Mouse (Mus musculus): ENCODE results near the gene Hoxd9. TPM values are rescaled to one million over a fixed set of nuclear protein-coding genes. Genes with fewer than 3 reads are reported as not detected.

Hoxd9 gene
- polyA plus RNA-seq, 1 experiment from 2014 or later: 0.10 TPM

DNA sequence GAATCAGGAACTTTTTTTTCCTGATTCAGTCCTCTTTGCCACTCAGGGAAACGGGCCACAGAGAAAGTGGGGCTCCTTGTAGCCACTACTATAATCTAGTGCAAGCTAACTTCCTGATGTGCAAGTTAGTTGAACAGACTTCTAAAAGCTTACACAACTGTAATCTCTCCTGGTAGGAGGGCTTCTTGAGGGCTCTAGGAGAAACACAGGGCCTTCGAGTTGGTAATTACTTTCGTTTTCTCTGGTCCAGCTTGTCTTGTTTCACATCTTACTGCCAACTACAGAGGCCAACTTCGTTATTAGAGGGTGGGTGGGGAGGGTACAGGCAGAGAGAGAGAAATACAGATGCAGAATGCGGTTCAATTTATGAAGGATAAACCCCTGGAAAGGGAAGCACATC is 25.7 kb upstream of the Hoxd9 start:
- H3K4me1 ChIP-seq (ENCODE audit: control insufficient read depth, insufficient read depth, low read length): peaks cover 7% of the 10 kb centered on the region
- no peaks in the 10 kb centered on the region for H3K36me3 ChIP-seq (replicated peaks; ENCODE audit: control insufficient read depth, insufficient read depth, low read depth, low read length)
- H3K9ac ChIP-seq (replicated peaks; ENCODE audit: low read length): no peak overlapping the region
- H3K4me3 ChIP-seq (ENCODE audit: low read depth, low read length): no peak overlapping the region
- no peak overlapping the region for H3K4me2 ChIP-seq (ENCODE audit: low read depth, low read length)
- DNase-seq (ENCODE audit: low spot score) (no peak), ATAC-seq (replicated peaks; ENCODE audit: insufficient number of reproducible peaks, low FRiP score, low TSS enrichment, low read depth) (no peak)
- H3K27me3 ChIP-seq (ENCODE audit: control insufficient read depth, insufficient read depth, low read length): peaks cover 83% of the 10 kb centered on the region
- WGBS: 3% methylated on average over 5 of the region's 5 CpGs
- no peak overlapping the region for H3K27ac ChIP-seq (replicated peaks; ENCODE audit: low read depth, low read length)
- H3K9me3 ChIP-seq (replicated peaks; ENCODE audit: control insufficient read depth, low read length): no peaks in the 10 kb centered on the region

DNA sequence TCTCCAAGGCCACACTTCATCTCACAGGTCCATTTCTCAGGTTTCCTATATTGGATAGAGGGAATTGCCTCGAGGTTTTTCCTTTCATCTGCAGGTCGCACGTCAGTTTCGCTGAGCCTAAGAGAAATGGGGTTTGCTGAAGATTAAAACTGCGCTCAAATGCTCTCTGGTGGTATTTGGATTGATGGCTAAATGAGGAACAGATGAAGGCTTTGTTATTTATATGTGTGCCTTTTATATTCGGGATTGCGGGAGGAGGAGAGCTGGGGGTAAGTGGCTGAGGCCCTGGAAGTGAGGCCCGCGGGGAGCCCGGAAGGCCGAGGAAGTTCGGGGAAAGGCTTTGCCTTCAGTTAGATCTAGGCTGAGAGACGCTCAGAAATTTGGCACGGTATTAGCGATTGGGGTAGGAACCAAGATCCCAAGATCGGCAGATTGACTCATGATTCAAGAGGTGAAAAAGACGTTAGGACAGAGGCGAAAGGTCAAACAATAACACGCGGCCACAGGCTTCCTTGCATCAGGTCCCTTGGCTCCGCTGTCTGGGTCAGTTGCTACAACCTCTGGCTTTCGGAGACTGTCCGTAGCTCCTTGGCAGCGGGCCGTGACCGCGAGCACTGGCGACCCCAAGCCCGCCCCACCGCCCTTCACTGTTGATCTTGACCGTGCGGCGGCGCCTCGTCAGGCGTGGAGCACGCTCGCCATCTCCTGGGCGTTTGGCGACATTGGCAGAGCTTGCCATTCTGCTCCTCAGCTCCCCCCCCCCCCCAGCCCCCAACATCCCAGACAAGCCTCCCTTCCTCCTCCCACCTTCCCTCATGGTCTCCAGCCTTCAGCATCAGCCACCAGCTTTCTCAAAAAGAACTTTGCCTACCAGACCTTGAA is 24.8 kb upstream of the Hoxd9 start:
- peak overlapping the region; percentile 42 for H3K4me2 ChIP-seq (ENCODE audit: low read depth, low read length)
- 1% methylated on average over 40 of the region's 40 CpGs for WGBS
- H3K4me1 ChIP-seq (ENCODE audit: control insufficient read depth, insufficient read depth, low read length): peaks cover 7% of the 10 kb centered on the region
- H3K36me3 ChIP-seq (replicated peaks; ENCODE audit: control insufficient read depth, insufficient read depth, low read depth, low read length): no peaks in the 10 kb centered on the region
- peaks cover 84% of the 10 kb centered on the region for H3K27me3 ChIP-seq (ENCODE audit: control insufficient read depth, insufficient read depth, low read length)
- peak; percentile 80 for DNase-seq (ENCODE audit: low spot score)
- no peaks in the 10 kb centered on the region for H3K9me3 ChIP-seq (replicated peaks; ENCODE audit: control insufficient read depth, low read length)
- no peak overlapping the region; the same call in 1 of the 2 replicates for H3K9ac ChIP-seq (replicated peaks; ENCODE audit: low read length)
- no peak for ATAC-seq (replicated peaks; ENCODE audit: insufficient number of reproducible peaks, low FRiP score, low TSS enrichment, low read depth)
- 0 out of 2 replicates have a peak overlapping the region, but pooled peaks have one; percentile 12 for H3K4me3 ChIP-seq (ENCODE audit: low read depth, low read length)
- H3K27ac ChIP-seq (replicated peaks; ENCODE audit: low read depth, low read length): no peak overlapping the region

DNA sequence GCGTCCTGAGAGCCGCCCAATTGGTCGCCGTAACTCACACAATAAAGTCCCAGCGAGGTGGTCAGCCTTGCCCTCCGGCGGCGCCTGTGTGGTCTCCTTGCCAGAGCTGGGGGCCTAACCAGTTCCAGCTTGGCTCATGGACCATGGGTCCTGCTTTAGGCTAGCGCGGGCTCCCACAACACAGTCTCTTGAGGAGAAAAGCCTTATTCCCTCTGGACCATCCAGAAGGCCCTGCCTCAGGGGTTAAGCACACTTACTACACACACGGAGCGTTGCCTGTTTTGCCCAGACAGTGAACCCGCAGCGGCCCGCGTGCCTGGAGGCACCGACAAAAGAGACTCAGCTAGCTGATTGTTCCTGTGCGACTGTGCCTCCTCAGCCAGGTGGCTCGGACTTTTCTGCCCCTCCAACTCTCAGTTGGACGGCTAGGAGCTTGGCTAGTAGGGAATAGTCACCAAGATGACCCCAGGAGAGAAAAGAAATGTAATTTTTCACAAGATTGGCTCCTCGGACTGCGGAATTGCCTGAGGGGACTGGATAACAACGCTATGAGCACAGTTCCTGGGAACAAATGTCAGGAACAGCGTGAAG is 23.6 kb upstream of the Hoxd9 start:
- no peak overlapping the region for H3K9ac ChIP-seq (replicated peaks; ENCODE audit: low read length)
- H3K4me1 ChIP-seq (ENCODE audit: control insufficient read depth, insufficient read depth, low read length): no peaks in the 10 kb centered on the region; the same call in 1 of the 2 replicates
- no peak overlapping the region for H3K27ac ChIP-seq (replicated peaks; ENCODE audit: low read depth, low read length)
- ATAC-seq (replicated peaks; ENCODE audit: insufficient number of reproducible peaks, low FRiP score, low TSS enrichment, low read depth) (no peak), DNase-seq (ENCODE audit: low spot score) (no peak)
- WGBS: 1% methylated on average over 24 of the region's 24 CpGs
- H3K9me3 ChIP-seq (replicated peaks; ENCODE audit: control insufficient read depth, low read length): no peaks in the 10 kb centered on the region
- no peak overlapping the region for H3K4me3 ChIP-seq (ENCODE audit: low read depth, low read length)
- no peaks in the 10 kb centered on the region for H3K36me3 ChIP-seq (replicated peaks; ENCODE audit: control insufficient read depth, insufficient read depth, low read depth, low read length)
- peaks cover 83% of the 10 kb centered on the region for H3K27me3 ChIP-seq (ENCODE audit: control insufficient read depth, insufficient read depth, low read length)
- H3K4me2 ChIP-seq (ENCODE audit: low read depth, low read length): no peak overlapping the region

DNA sequence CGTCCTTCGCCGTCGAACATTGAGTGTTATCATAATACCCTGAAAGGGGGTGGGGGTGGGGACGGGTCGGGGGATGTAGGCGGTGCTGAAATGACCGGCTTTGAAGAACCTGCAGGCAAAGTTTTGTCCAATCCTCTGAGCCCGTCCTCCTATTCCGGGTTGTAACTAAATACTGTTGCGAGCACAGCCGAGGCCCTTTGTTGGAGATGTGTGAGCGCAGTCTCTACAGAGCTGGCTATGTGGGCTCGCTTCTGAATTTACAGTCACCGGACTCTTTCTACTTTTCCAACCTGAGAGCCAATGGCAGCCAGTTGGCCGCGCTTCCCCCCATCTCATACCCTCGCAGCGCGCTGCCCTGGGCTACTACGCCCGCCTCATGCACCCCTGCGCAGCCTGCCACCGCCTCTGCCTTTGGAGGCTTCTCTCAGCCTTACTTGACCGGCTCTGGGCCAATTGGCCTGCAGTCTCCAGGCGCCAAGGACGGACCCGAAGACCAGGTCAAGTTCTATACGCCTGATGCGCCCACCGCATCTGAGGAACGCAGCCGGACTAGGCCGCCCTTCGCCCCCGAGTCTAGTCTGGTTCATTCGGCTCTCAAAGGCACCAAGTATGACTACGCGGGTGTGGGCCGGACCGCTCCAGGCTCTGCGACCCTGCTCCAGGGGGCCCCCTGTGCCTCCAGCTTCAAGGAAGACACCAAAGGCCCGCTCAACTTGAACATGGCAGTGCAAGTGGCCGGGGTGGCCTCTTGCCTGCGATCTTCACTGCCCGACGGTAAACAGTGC is 22.5 kb upstream of the Hoxd9 start, which contains the start of gene Hoxd12:
Hoxd12 (plus strand) TSS at position 133 of the 785 bp plus-strand sequence.
- Histone ChIP-seq H3K27me3 (ENCODE audit: control insufficient read depth, insufficient read depth, low read length) (peaks cover 85% of the 10 kb centered on the region), H3K27ac (replicated peaks; ENCODE audit: low read depth, low read length) (no peak within 1 kb of the TSS), H3K36me3 (replicated peaks; ENCODE audit: control insufficient read depth, insufficient read depth, low read depth, low read length) (no peaks in the 10 kb centered on the region), H3K4me2 (ENCODE audit: low read depth, low read length) (no peak within 1 kb of the TSS), H3K9me3 (replicated peaks; ENCODE audit: control insufficient read depth, low read length) (no peaks in the 10 kb centered on the region), H3K4me3 (ENCODE audit: low read depth, low read length) (no peak within 1 kb of the TSS), H3K4me1 (ENCODE audit: control insufficient read depth, insufficient read depth, low read length) (no peaks in the 10 kb centered on the region; the same call in 1 of the 2 replicates), H3K9ac (replicated peaks; ENCODE audit: low read length) (no peak within 1 kb of the TSS)
- WGBS: 2% methylated on average over 47 of the region's 47 CpGs
- no peak for ATAC-seq (replicated peaks; ENCODE audit: insufficient number of reproducible peaks, low FRiP score, low TSS enrichment, low read depth)
- DNase-seq (ENCODE audit: low spot score): no peak

DNA sequence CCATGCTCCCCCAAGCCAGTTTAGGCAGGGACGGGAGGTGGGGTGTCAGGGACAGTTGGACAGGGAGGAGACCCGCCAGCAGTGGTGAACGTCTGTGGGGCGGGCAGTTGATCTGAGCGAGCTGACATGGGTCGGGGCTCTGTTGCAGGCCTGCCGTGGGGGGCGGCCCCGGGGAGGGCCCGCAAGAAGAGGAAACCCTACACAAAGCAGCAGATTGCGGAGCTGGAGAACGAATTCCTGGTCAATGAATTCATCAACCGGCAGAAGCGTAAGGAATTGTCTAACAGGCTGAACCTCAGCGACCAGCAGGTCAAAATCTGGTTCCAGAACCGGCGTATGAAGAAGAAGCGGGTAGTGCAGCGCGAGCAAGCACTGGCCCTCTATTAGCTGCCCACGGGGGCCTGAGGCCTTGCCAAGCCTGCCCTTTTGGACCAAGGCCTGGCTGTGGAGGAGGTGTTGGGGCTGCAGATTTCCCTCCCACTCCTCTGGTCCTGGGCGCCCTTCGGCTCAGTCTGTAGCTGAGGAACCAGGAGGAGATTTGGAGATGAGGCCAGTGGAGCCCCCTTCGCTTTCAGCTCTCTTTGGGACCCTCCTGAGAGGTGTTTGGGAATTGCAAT is 21.8 kb upstream of the Hoxd9 start:
- Histone ChIP-seq H3K4me1 (ENCODE audit: control insufficient read depth, insufficient read depth, low read length) (no peaks in the 10 kb centered on the region; the same call in 1 of the 2 replicates), H3K36me3 (replicated peaks; ENCODE audit: control insufficient read depth, insufficient read depth, low read depth, low read length) (no peaks in the 10 kb centered on the region), H3K27ac (replicated peaks; ENCODE audit: low read depth, low read length) (no peak overlapping the region), H3K27me3 (ENCODE audit: control insufficient read depth, insufficient read depth, low read length) (peaks cover 88% of the 10 kb centered on the region), H3K9ac (replicated peaks; ENCODE audit: low read length) (no peak overlapping the region), H3K4me3 (ENCODE audit: low read depth, low read length) (no peak overlapping the region), H3K9me3 (replicated peaks; ENCODE audit: control insufficient read depth, low read length) (no peaks in the 10 kb centered on the region), H3K4me2 (ENCODE audit: low read depth, low read length) (no peak overlapping the region)
- 5% methylated on average over 24 of the region's 24 CpGs for WGBS
- ATAC-seq (replicated peaks; ENCODE audit: insufficient number of reproducible peaks, low FRiP score, low TSS enrichment, low read depth): no peak
- no peak for DNase-seq (ENCODE audit: low spot score)

DNA sequence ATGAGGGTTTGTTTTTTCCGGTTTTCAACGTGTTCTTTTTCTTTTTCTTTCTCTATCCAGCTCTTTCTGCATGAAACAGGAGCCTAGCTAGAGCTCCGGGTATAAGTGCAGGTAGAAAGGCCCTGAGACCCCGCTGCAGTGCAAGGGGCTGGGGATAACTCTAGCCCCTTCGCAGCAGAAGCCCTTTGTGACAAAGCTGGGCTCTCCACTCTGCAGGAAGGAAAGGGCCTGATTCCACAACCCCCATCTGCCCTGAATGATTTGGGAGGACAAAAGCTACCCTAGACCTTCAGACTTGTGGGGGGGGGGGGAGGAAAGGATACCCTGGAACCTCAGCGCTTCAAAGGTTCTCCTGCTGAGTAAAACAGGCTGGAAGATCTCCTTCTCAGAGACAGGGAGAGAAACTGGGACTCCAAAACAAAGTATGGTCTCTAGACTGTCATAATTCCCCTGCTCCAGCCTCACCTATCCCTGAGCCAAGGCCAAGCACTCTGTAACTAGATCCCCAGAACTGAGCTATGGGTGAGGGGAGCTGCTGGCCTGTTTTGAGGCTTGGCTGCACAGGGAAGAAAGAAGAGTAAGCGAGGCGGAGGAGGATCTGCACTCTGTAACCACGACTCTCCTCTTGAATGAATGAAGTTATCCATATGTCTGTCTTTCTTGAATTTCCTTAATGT is 21.0 kb upstream of the Hoxd9 start:
- no peak for DNase-seq (ENCODE audit: low spot score)
- no peak overlapping the region for H3K4me3 ChIP-seq (ENCODE audit: low read depth, low read length)
- no peak overlapping the region for H3K27ac ChIP-seq (replicated peaks; ENCODE audit: low read depth, low read length)

DNA sequence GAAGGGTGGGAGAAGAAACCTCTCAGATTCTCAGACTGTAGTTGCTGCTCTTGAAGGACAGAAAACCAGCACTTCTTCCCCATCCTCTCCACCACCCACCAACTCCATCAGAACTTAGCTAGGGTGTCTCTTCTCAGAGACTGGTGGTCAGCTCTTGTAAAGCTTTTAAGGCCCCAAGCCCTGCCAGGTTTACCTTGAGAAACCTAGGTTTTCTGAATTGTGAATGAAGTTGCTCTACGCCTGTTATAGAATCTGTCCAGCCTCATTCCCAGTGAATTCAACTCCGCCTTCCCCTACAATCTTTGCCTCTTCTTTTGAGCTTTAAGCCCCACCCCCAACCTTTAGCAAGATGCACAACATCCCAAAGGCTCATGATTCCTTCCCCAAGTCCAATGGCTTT is 20.4 kb upstream of the Hoxd9 start:
- no peak for DNase-seq (ENCODE audit: low spot score)
- Histone ChIP-seq H3K36me3 (replicated peaks; ENCODE audit: control insufficient read depth, insufficient read depth, low read depth, low read length) (no peaks in the 10 kb centered on the region), H3K4me3 (ENCODE audit: low read depth, low read length) (no peak overlapping the region), H3K9me3 (replicated peaks; ENCODE audit: control insufficient read depth, low read length) (no peaks in the 10 kb centered on the region), H3K9ac (replicated peaks; ENCODE audit: low read length) (no peak overlapping the region), H3K4me2 (ENCODE audit: low read depth, low read length) (no peak overlapping the region), H3K4me1 (ENCODE audit: control insufficient read depth, insufficient read depth, low read length) (peaks cover 3% of the 10 kb centered on the region; the same call in 1 of the 2 replicates), H3K27ac (replicated peaks; ENCODE audit: low read depth, low read length) (no peak overlapping the region), H3K27me3 (ENCODE audit: control insufficient read depth, insufficient read depth, low read length) (peaks cover 96% of the 10 kb centered on the region)
- WGBS: 9% methylated on average over 2 of the region's 2 CpGs
- no peak for ATAC-seq (replicated peaks; ENCODE audit: insufficient number of reproducible peaks, low FRiP score, low TSS enrichment, low read depth)

More for the DNA sequence above, 21.0 kb upstream of the Hoxd9 start:
- H3K9me3 ChIP-seq (replicated peaks; ENCODE audit: control insufficient read depth, low read length): no peaks in the 10 kb centered on the region
- no peaks in the 10 kb centered on the region for H3K36me3 ChIP-seq (replicated peaks; ENCODE audit: control insufficient read depth, insufficient read depth, low read depth, low read length)
- 2% methylated on average over 9 of the region's 9 CpGs for WGBS
- no peaks in the 10 kb centered on the region; the same call in 1 of the 2 replicates for H3K4me1 ChIP-seq (ENCODE audit: control insufficient read depth, insufficient read depth, low read length)
- no peak overlapping the region for H3K4me2 ChIP-seq (ENCODE audit: low read depth, low read length)
- H3K9ac ChIP-seq (replicated peaks; ENCODE audit: low read length): no peak overlapping the region
- no peak for ATAC-seq (replicated peaks; ENCODE audit: insufficient number of reproducible peaks, low FRiP score, low TSS enrichment, low read depth)
- H3K27me3 ChIP-seq (ENCODE audit: control insufficient read depth, insufficient read depth, low read length): peaks cover 95% of the 10 kb centered on the region
